Mouse (Mus musculus): ENCODE measurements around the gene Frmd3. TPM values are rescaled to one million over a fixed set of nuclear protein-coding genes. Genes with fewer than 3 reads are reported as not detected.

The Frmd3 gene
- 7.3 and 11.7 TPM in 2 replicates for polyA plus RNA-seq (2015; fragmentation: Nextera tagmentation; extraction: Ambion mirVana)

GRCm38 (mm10) chr4:74013211-74014047 is at the start of gene Frmd3:
Frmd3 (plus strand) TSS chr4:74013442.
- 0 out of 2 replicates have a peak, but pooled peaks cover 12% of the 10 kb centered on the region for H3K4me1 ChIP-seq
- no peaks in the 10 kb centered on the region; the same call in 1 of the 2 replicates for H3K27me3 ChIP-seq
- H3K27ac ChIP-seq: peak within 1 kb of the TSS; percentile 80
- H3K4me2 ChIP-seq: peak within 1 kb of the TSS; percentile 88
- H3K4me3 ChIP-seq: peak within 1 kb of the TSS; percentile 66
- no peaks in the 10 kb centered on the region for H3K9me3 ChIP-seq (replicated peaks)
- no peaks in the 10 kb centered on the region for H3K36me3 ChIP-seq (ENCODE audit: poor library complexity, severe bottlenecking)
- peak within 1 kb of the TSS; percentile 80 for H3K9ac ChIP-seq
- ATAC-seq: peak; percentile 95
- under 1% methylated on average over 56 of the region's 56 CpGs for WGBS

GRCm38 (mm10) chr4:73980454-73980853 is 32.8 kb upstream of the Frmd3 start:
- Histone ChIP-seq H3K4me3 (no peak overlapping the region), H3K27me3 (no peaks in the 10 kb centered on the region), H3K9ac (no peak overlapping the region), H3K27ac (no peak overlapping the region), H3K9me3 (replicated peaks) (no peaks in the 10 kb centered on the region), H3K4me2 (no peak overlapping the region), H3K4me1 (no peaks in the 10 kb centered on the region), H3K36me3 (ENCODE audit: poor library complexity, severe bottlenecking) (no peaks in the 10 kb centered on the region)
- ATAC-seq: no peak; the same call in 1 of the 2 replicates
- 85% methylated on average over 3 of the region's 3 CpGs for WGBS

- Histone ChIP-seq H3K27ac (no peak overlapping the region), H3K36me3 (ENCODE audit: poor library complexity, severe bottlenecking) (no peaks in the 10 kb centered on the region), H3K4me1 (0 out of 2 replicates have a peak, but pooled peaks cover 12% of the 10 kb centered on the region), H3K27me3 (no peaks in the 10 kb centered on the region; the same call in 1 of the 2 replicates), H3K4me2 (peak overlapping the region; percentile 88), H3K9ac (no peak overlapping the region), H3K9me3 (replicated peaks) (no peaks in the 10 kb centered on the region), H3K4me3 (0 out of 2 replicates have a peak overlapping the region, but pooled peaks have one; percentile 66)
- ATAC-seq: peak; percentile 13; the same call in 1 of the 2 replicates
- 50% methylated on average over 3 of the region's 3 CpGs for WGBS
These were observed 965 bp upstream of the Frmd3 start for GRCm38 (mm10) chr4:74012277-74012676.

- 0 out of 2 replicates have a peak, but pooled peaks cover 12% of the 10 kb centered on the region for H3K4me1 ChIP-seq
- peak overlapping the region; percentile 66 for H3K4me3 ChIP-seq
- WGBS: 39% methylated on average over 4 of the region's 4 CpGs
- H3K27ac ChIP-seq: no peak overlapping the region
- H3K36me3 ChIP-seq (ENCODE audit: poor library complexity, severe bottlenecking): no peaks in the 10 kb centered on the region
- peak; percentile 34 for ATAC-seq
- H3K27me3 ChIP-seq: no peaks in the 10 kb centered on the region; the same call in 1 of the 2 replicates
- H3K4me2 ChIP-seq: peak overlapping the region; percentile 88
- peak overlapping the region; percentile 80 for H3K9ac ChIP-seq
- no peaks in the 10 kb centered on the region for H3K9me3 ChIP-seq (replicated peaks)
These were observed 542 bp upstream of the Frmd3 start for GRCm38 (mm10) chr4:74012700-74013099.

- peak overlapping the region; percentile 88 for H3K4me2 ChIP-seq
- peak; percentile 57 for ATAC-seq
- peak overlapping the region; percentile 66 for H3K4me3 ChIP-seq
- no peaks in the 10 kb centered on the region for H3K36me3 ChIP-seq (ENCODE audit: poor library complexity, severe bottlenecking)
- 9% methylated on average over 11 of the region's 11 CpGs for WGBS
- H3K9me3 ChIP-seq (replicated peaks): no peaks in the 10 kb centered on the region
- 0 out of 2 replicates have a peak, but pooled peaks cover 12% of the 10 kb centered on the region for H3K4me1 ChIP-seq
- no peaks in the 10 kb centered on the region; the same call in 1 of the 2 replicates for H3K27me3 ChIP-seq
- peak overlapping the region; percentile 80 for H3K9ac ChIP-seq
- peak overlapping the region; percentile 80; the same call in 1 of the 2 replicates for H3K27ac ChIP-seq
These were observed 832 bp downstream of the Frmd3 start for GRCm38 (mm10) chr4:74014048-74014500.

- no peak for ATAC-seq
- 76% methylated on average over 2 of the region's 2 CpGs for WGBS
- H3K27me3 ChIP-seq: no peaks in the 10 kb centered on the region
- H3K4me3 ChIP-seq: no peak overlapping the region
- no peaks in the 10 kb centered on the region for H3K9me3 ChIP-seq (replicated peaks)
- no peaks in the 10 kb centered on the region for H3K4me1 ChIP-seq
- H3K9ac ChIP-seq: no peak overlapping the region
- no peaks in the 10 kb centered on the region for H3K36me3 ChIP-seq (ENCODE audit: poor library complexity, severe bottlenecking)
- no peak overlapping the region for H3K27ac ChIP-seq
- H3K4me2 ChIP-seq: no peak overlapping the region
These were observed 6.8 kb downstream of the Frmd3 start for GRCm38 (mm10) chr4:74020084-74020483.

- no peak overlapping the region for H3K9ac ChIP-seq
These were observed 30.0 kb downstream of the Frmd3 start for GRCm38 (mm10) chr4:74043226-74043625.

GRCm38 (mm10) chr4:74051692-74052091 is 38.5 kb downstream of the Frmd3 start:
- peak; percentile 62; the same call in 1 of the 2 replicates for ATAC-seq
- no peak overlapping the region for H3K9ac ChIP-seq
- 50% methylated on average over 1 of the region's 1 CpGs for WGBS
- H3K27me3 ChIP-seq: no peaks in the 10 kb centered on the region
- H3K4me1 ChIP-seq: no peaks in the 10 kb centered on the region
- H3K27ac ChIP-seq: no peak overlapping the region
- H3K36me3 ChIP-seq (ENCODE audit: poor library complexity, severe bottlenecking): no peaks in the 10 kb centered on the region
- H3K4me3 ChIP-seq: no peak overlapping the region
- H3K4me2 ChIP-seq: no peak overlapping the region
- no peaks in the 10 kb centered on the region for H3K9me3 ChIP-seq (replicated peaks)

More at GRCm38 (mm10) chr4:74043226-74043625, 30.0 kb downstream of the Frmd3 start:
- Histone ChIP-seq H3K4me1 (no peaks in the 10 kb centered on the region), H3K36me3 (ENCODE audit: poor library complexity, severe bottlenecking) (no peaks in the 10 kb centered on the region), H3K9me3 (replicated peaks) (no peaks in the 10 kb centered on the region), H3K4me3 (no peak overlapping the region), H3K27me3 (no peaks in the 10 kb centered on the region), H3K27ac (no peak overlapping the region), H3K4me2 (no peak overlapping the region)
- no peak for ATAC-seq

- no peak overlapping the region for H3K4me3 ChIP-seq
- no peak overlapping the region for H3K27ac ChIP-seq
- no peaks in the 10 kb centered on the region for H3K27me3 ChIP-seq
- ATAC-seq: no peak
- no peaks in the 10 kb centered on the region for H3K36me3 ChIP-seq (ENCODE audit: poor library complexity, severe bottlenecking)
- no peaks in the 10 kb centered on the region for H3K9me3 ChIP-seq (replicated peaks)
- H3K9ac ChIP-seq: no peak overlapping the region
- no peak overlapping the region for H3K4me2 ChIP-seq
- WGBS: 36% methylated on average over 2 of the region's 2 CpGs
- no peaks in the 10 kb centered on the region for H3K4me1 ChIP-seq
These were observed 63.5 kb downstream of the Frmd3 start for GRCm38 (mm10) chr4:74076727-74077126.

DNA sequence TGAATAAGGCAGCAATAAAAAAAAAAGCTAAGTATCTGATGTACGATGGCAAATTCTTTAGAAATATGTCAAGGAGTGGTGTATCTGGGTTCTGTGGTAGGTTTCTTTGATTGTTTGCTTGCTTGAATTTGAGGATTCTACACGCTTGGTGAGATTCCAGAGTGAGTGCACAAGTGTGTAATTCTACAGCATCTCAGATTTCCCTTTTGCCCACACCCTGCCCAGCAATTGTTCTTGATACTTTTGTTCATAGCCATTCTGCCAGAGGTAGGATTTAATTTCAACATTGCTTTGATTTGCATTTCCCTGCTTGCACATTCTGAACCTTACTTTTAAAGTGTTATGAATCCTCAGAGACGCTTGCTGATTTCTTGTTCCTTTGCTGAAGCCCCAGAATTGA is 97.6 kb downstream of the Frmd3 start:
- Histone ChIP-seq H3K9me3 (replicated peaks) (no peaks in the 10 kb centered on the region), H3K36me3 (ENCODE audit: poor library complexity, severe bottlenecking) (no peaks in the 10 kb centered on the region), H3K27me3 (no peaks in the 10 kb centered on the region), H3K4me1 (no peaks in the 10 kb centered on the region), H3K4me3 (no peak overlapping the region), H3K27ac (no peak overlapping the region), H3K9ac (no peak overlapping the region), H3K4me2 (no peak overlapping the region)
- WGBS: 77% methylated on average over 3 of the region's 3 CpGs
- no peak for ATAC-seq

DNA sequence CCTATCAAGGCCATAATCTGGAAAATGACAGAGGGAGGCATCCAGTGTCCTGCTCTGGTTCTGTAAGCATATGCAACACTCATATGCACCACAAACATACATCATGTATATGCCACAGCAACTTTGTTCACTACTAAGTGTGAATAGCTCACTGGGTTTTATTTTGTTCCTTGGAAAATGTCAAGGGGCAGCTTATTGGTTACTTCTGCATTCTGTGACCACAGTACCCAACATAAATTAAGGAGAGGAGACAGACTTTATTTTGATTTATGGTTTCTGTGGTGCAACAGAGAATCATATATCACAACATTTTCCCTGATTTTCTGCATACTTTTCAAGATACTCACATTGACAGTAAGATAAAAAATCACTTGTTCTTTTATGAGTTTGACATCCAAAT is 178.3 kb downstream of the Frmd3 start:
- no peak overlapping the region for H3K4me3 ChIP-seq
- no peak overlapping the region for H3K9ac ChIP-seq
- H3K4me2 ChIP-seq: no peak overlapping the region
- no peak for ATAC-seq
- no peak overlapping the region for H3K27ac ChIP-seq
- H3K9me3 ChIP-seq (replicated peaks): no peaks in the 10 kb centered on the region
- no peaks in the 10 kb centered on the region for H3K36me3 ChIP-seq (ENCODE audit: poor library complexity, severe bottlenecking)
- no peaks in the 10 kb centered on the region for H3K27me3 ChIP-seq
- H3K4me1 ChIP-seq: no peaks in the 10 kb centered on the region

GRCm38 (mm10) chr4:74201281-74201811 is 188.1 kb downstream of the Frmd3 start:
- H3K27me3 ChIP-seq: no peaks in the 10 kb centered on the region
- no peak overlapping the region for H3K4me2 ChIP-seq
- no peaks in the 10 kb centered on the region for H3K4me1 ChIP-seq
- no peak overlapping the region for H3K9ac ChIP-seq
- H3K27ac ChIP-seq: no peak overlapping the region
- no peak for ATAC-seq
- no peak overlapping the region for H3K4me3 ChIP-seq
- no peaks in the 10 kb centered on the region for H3K9me3 ChIP-seq (replicated peaks)
- H3K36me3 ChIP-seq (ENCODE audit: poor library complexity, severe bottlenecking): no peaks in the 10 kb centered on the region

Data from forebrain, embryonic 13.5 days (tissue).